Mouse (Mus musculus): ENCODE measurements around the gene Hhat. TPM values are rescaled to one million over a fixed set of nuclear protein-coding genes. Genes with fewer than 3 reads are reported as not detected.

Gene Hhat
- polyA plus RNA-seq, 1 experiment from 2014 or later = 4.4 TPM

DNA sequence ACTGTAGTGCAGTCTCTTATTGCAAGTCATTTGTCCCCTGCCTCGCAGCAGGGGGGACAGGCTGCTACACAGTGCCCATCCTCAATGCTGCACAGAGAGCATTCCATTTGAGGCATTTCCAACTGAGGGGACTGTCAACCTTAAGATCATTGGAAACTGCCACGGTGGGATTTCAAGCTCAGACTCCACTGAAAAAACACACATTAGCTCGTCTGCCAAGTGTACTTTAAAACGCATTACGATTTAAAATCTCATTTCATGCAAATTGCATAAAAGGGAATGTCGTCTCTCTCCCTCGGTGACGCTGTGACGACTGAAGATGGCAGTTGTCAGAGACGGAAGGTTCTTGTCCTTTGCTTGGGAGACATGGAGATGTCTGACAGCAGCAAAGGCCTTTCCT lies 50.9 kb downstream of the Hhat start:
- peaks cover 7% of the 10 kb centered on the region; the same call in 1 of the 2 replicates for H3K4me1 ChIP-seq (replicated peaks)
- H3K4me3 ChIP-seq = no peak overlapping the region
- 70% methylated on average over 10 of the region's 10 CpGs for WGBS
- no peaks in the 10 kb centered on the region for H3K27me3 ChIP-seq
- ATAC-seq (ENCODE audit: low read depth) = no peak
- H3K9ac ChIP-seq = no peak overlapping the region
- H3K9me3 ChIP-seq = no peaks in the 10 kb centered on the region
- no peak overlapping the region for H3K4me2 ChIP-seq
- H3K27ac ChIP-seq (replicated peaks) = no peak overlapping the region
- H3K36me3 ChIP-seq = no peaks in the 10 kb centered on the region

DNA sequence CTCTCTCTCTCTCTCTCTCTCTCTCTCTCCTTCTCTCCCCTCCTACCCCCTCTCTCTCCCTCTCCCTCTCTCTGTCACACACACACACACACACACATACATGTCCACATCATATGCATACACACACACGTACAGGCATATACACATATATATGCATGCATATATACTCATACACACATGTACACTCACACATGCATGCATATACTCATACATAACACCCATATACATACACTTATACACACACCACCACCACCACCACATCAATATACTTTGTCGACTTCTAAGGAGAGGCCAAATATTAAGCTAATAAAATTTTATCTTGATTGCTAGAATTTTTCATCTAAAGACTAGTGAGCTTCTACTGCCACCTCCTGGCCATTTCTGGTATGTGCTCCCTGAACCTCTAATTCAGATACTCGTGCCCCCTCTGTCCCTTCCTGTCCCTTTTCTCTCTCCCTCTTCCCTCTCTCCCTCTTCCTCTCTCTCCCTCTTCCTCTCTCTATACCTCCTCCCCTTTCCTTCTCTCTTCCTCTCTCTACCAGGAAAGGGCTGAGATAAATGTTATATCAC lies 59.2 kb downstream of the Hhat start:
- no peak overlapping the region for H3K9ac ChIP-seq
- no peaks in the 10 kb centered on the region for H3K27me3 ChIP-seq
- H3K4me2 ChIP-seq = no peak overlapping the region
- H3K36me3 ChIP-seq = no peaks in the 10 kb centered on the region
- H3K4me3 ChIP-seq = no peak overlapping the region
- H3K27ac ChIP-seq (replicated peaks) = no peak overlapping the region
- 35% methylated on average over 3 of the region's 3 CpGs for WGBS
- H3K9me3 ChIP-seq = no peaks in the 10 kb centered on the region
- H3K4me1 ChIP-seq (replicated peaks) = no peaks in the 10 kb centered on the region
- peak; percentile 56; the same call in 1 of the 2 replicates for ATAC-seq (ENCODE audit: low read depth)

DNA sequence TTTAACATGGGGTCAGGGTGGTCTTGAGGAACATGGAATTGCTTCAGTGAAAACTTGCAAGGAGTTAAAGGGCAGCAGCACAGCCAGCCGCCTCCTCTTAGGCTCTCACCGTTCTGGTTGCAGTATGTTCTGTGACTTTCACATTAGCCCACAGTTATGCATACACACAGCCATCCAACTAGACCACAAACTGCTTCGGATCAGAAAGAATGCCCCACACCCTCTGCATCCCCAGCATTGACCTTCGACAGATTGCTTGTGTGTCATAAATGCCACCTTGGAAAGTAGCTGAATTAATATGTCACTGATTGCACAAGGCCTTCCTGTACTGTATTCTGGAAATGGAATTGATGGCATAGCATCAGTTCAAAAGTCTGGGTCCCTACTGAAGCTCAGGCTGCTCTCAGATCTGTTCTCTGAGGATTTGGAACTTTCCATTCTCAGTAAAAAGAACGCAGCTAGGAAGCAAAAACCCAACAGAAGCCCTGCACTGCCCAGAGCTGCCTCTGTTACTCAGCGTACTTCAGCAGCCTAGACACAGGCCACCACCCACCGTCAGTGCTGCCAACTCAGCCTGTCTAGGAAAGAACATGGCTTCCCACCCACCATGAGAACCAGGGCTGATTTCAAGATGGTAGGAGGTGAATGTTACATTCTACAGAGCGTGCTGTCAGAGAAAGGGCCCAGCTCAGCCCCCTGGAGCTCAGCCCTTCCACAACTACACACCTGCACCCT lies 70.5 kb downstream of the Hhat start:
- ATAC-seq (ENCODE audit: low read depth) = no peak
- H3K9ac ChIP-seq = no peak overlapping the region
- peaks cover 9% of the 10 kb centered on the region; the same call in 1 of the 2 replicates for H3K9me3 ChIP-seq
- no peak overlapping the region for H3K4me3 ChIP-seq
- H3K4me1 ChIP-seq (replicated peaks) = peaks cover 7% of the 10 kb centered on the region
- no peaks in the 10 kb centered on the region for H3K36me3 ChIP-seq
- WGBS = 85% methylated on average over 8 of the region's 8 CpGs
- H3K27ac ChIP-seq (replicated peaks) = no peak overlapping the region
- no peak overlapping the region for H3K4me2 ChIP-seq
- no peaks in the 10 kb centered on the region for H3K27me3 ChIP-seq

DNA sequence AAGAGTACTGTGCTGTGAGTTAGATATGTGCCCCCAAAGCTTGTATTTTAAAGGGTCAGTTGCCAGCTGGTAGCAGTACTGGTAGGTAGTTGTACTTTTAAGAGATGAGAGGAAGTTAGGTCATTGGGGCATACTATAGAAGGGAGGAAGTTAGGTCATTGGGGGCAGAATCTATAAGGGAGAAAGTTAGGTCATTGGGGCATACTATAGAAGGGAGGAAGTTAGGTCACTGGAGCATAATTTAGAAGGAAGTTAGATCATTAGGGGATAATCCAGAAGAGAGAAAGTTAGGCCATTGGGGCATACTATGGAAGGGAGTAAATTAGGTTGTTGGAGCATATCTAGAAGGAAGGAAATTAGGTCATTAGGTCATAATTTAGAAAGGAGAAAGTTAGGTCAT lies 71.9 kb downstream of the Hhat start:
- Histone ChIP-seq H3K4me3 (no peak overlapping the region), H3K27me3 (no peaks in the 10 kb centered on the region), H3K4me2 (no peak overlapping the region), H3K27ac (replicated peaks) (no peak overlapping the region), H3K9me3 (no peaks in the 10 kb centered on the region), H3K36me3 (no peaks in the 10 kb centered on the region), H3K4me1 (replicated peaks) (peaks cover 7% of the 10 kb centered on the region), H3K9ac (no peak overlapping the region)
- no peak for ATAC-seq (ENCODE audit: low read depth)

DNA sequence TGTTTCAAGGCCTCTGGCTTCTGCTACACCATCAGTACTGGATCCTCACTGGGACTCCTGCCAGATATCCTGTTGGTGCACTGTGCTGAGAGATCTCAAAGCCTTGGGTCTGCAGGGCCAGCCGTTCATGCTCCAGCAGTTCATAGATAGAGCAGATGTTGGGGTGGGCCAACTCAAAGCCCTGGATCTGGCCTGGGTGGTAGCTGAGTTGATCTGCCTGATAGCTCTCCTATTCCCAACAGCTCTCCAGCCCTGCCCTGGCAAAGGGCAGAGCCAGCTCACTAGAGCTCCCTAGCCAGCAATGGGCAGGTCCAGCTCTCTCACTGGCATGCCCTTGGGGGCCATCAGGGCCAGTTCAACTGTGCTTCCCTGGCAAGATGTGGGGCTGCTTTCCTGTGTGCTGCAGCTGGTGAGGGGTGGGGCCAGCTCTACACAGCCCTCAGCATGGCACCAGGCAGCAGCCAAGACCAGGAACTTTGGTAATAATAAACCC lies 74.6 kb downstream of the Hhat start:
- Histone ChIP-seq H3K27me3 (no peaks in the 10 kb centered on the region), H3K9ac (no peak overlapping the region), H3K4me1 (replicated peaks) (peaks cover 7% of the 10 kb centered on the region), H3K4me2 (no peak overlapping the region), H3K27ac (replicated peaks) (no peak overlapping the region), H3K36me3 (no peaks in the 10 kb centered on the region), H3K9me3 (no peaks in the 10 kb centered on the region), H3K4me3 (no peak overlapping the region)
- no peak for ATAC-seq (ENCODE audit: low read depth)
- 75% methylated on average over 1 of the region's 1 CpGs for WGBS

DNA sequence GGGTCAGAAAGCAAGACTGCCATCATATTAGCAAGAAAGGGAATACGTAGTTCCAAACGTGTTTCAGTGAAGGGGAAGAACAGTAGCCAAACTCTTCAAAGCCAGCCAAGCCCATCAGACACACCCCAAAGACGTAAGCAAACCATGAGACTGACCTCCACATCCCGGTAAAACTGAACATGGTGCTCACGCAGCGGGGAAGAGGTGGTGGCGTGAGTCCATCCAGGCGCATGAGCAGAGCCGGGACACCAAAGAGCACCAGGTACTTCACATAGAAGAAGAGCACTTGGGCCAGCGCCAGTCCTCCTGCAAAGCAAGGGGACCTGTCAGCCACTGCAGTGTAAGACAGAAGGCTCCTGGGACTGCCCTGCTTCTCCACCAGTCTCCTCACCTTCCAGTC lies 77.4 kb downstream of the Hhat start:
- peaks cover 21% of the 10 kb centered on the region for H3K4me1 ChIP-seq (replicated peaks)

DNA sequence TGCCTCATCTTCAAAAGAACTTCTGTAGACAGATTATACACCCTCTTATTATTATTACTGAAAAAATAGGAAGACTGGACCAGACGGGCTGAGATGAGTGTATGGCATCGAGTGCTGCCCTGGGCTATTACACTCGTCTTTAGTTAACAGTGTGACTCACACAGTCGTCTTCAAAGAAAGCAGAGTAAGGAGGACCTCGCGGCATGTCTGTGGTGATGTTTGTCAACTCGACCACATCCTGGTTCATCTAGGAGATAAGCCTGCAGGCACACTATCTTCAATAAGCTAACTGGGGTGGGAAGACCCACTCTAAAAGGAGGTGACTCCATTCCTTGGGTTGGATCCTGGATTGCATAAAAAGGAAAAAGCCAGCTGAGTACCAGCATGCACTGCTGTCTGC lies 78.0 kb downstream of the Hhat start:
- no peaks in the 10 kb centered on the region for H3K9me3 ChIP-seq
- ATAC-seq (ENCODE audit: low read depth) = no peak
- H3K36me3 ChIP-seq = no peaks in the 10 kb centered on the region
- no peak overlapping the region for H3K9ac ChIP-seq
- H3K4me3 ChIP-seq = no peak overlapping the region
- no peak overlapping the region for H3K27ac ChIP-seq (replicated peaks)
- no peak overlapping the region for H3K4me2 ChIP-seq
- peaks cover 21% of the 10 kb centered on the region for H3K4me1 ChIP-seq (replicated peaks)
- H3K27me3 ChIP-seq = no peaks in the 10 kb centered on the region
- 82% methylated on average over 7 of the region's 7 CpGs for WGBS

More for the DNA sequence above, 77.4 kb downstream of the Hhat start:
- no peaks in the 10 kb centered on the region for H3K27me3 ChIP-seq
- ATAC-seq (ENCODE audit: low read depth) = no peak
- WGBS = 94% methylated on average over 10 of the region's 10 CpGs
- no peak overlapping the region for H3K4me2 ChIP-seq
- no peak overlapping the region for H3K9ac ChIP-seq
- no peaks in the 10 kb centered on the region for H3K9me3 ChIP-seq
- no peak overlapping the region for H3K27ac ChIP-seq (replicated peaks)
- no peak overlapping the region for H3K4me3 ChIP-seq
- H3K36me3 ChIP-seq = no peaks in the 10 kb centered on the region

DNA sequence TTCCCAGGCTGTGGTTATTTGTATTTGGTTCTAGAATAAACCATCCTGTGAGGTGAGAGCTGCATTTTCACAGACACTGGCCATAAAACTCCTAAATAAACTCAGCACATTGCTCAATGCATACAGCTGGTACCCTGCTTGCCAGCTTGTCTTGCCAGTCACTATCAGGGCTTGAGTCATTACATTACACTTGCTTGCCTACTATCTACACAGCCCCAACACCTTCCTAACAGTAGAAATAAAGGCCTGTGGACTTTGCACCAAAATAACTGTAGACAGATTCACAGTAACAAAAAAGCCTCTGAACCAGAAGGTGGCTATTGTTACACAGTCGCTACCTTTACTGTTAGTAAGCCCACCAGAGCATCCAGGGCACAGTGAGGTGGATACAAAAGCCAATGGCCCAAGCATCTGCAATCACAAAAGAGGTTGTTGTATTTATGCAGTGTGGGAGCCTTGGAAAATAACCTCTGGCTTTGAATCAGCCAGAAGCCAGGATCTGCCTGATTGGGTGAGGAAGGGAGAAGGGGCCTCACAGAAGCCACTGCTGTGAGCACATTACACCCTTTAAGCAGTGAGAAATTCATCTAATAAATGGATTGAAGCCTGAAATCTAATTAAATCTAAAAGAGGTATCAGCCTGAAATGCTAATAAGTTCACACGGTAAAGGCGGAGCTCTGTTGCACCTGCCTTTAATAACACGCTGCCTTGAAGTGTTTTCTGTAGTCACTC lies 88.6 kb downstream of the Hhat start:
- Histone ChIP-seq H3K9ac (peak overlapping the region; percentile 18; the same call in 1 of the 2 replicates), H3K27me3 (no peaks in the 10 kb centered on the region), H3K27ac (replicated peaks) (peak overlapping the region; percentile 78), H3K9me3 (no peaks in the 10 kb centered on the region), H3K36me3 (no peaks in the 10 kb centered on the region), H3K4me3 (no peak overlapping the region), H3K4me1 (replicated peaks) (peaks cover 19% of the 10 kb centered on the region), H3K4me2 (no peak overlapping the region)
- WGBS = 56% methylated on average over 4 of the region's 4 CpGs
- peak; percentile 40; the same call in 1 of the 2 replicates for ATAC-seq (ENCODE audit: low read depth)

DNA sequence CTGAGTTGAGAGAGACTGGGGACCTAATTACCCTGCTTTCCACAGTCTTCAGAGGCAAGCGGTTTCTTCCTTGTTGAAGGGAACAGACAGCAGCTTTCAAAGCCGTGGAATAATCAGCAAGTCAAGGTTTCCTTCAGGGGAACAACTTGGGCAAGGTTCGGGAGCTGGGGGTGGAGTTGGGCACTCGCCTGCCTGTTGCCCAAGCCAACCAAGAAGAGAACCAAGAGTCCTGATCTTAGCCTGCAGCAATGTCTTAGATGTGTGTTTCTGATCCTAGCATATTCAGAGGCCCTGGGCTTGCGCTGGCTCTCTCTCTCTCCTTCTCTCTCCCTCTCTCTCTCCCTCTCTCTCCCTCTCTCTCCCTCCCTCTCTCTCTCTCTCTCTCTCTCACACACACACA lies 93.8 kb downstream of the Hhat start:
- Histone ChIP-seq H3K27ac (replicated peaks) (no peak overlapping the region), H3K9ac (no peak overlapping the region), H3K4me1 (replicated peaks) (peaks cover 8% of the 10 kb centered on the region), H3K27me3 (no peaks in the 10 kb centered on the region), H3K36me3 (no peaks in the 10 kb centered on the region), H3K4me3 (no peak overlapping the region), H3K4me2 (no peak overlapping the region), H3K9me3 (no peaks in the 10 kb centered on the region)
- WGBS = 81% methylated on average over 5 of the region's 5 CpGs
- no peak for ATAC-seq (ENCODE audit: low read depth)

DNA sequence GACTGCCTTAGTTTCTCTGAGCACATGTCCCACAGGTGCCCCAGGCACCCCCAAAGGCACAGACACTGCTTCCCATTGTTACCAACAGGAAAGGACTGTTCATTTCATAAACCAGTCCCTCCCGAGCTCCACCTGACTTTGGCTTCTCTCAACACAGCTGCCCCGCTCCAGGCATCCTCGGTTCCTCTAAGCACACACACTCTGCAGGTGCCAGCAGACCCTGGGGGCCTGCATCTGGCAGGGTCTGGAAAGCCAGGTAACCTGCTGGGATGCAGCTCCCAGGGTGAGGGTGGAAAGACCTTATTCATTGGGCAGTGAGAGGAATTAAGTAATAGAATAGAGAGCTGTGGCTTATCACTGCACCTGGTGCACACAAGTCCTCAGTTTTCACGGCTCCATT lies 107.4 kb downstream of the Hhat start:
- no peak overlapping the region for H3K4me2 ChIP-seq
- no peaks in the 10 kb centered on the region for H3K4me1 ChIP-seq (replicated peaks)
- no peaks in the 10 kb centered on the region for H3K27me3 ChIP-seq
- no peak overlapping the region for H3K9ac ChIP-seq
- H3K4me3 ChIP-seq = no peak overlapping the region
- H3K36me3 ChIP-seq = no peaks in the 10 kb centered on the region
- no peak for ATAC-seq (ENCODE audit: low read depth)
- peaks cover 5% of the 10 kb centered on the region for H3K9me3 ChIP-seq
- H3K27ac ChIP-seq (replicated peaks) = no peak overlapping the region
- WGBS = 66% methylated on average over 4 of the region's 4 CpGs

DNA sequence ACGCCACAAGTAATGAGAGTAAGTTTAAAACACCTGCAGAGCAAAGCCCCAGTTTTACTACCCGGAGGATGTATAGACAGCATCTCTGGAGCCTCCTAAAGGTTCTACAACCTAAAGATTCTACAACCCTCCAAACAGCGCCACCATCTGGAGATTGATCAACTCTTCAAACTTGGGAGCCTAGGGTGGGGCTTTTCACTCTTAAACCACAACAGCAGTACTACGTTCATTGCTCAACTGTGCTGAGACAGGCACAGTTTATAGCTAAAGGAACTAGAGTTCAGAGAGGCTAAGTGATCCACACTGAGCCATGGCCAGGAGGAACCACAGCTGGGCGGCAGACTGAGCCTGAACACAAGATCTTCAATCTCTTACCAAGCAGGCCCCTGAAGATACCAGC lies 107.9 kb downstream of the Hhat start:
- Histone ChIP-seq H3K4me2 (no peak overlapping the region), H3K4me3 (no peak overlapping the region), H3K4me1 (replicated peaks) (no peaks in the 10 kb centered on the region), H3K9me3 (peaks cover 5% of the 10 kb centered on the region), H3K36me3 (no peaks in the 10 kb centered on the region), H3K27ac (replicated peaks) (no peak overlapping the region), H3K27me3 (no peaks in the 10 kb centered on the region), H3K9ac (no peak overlapping the region)
- no peak for ATAC-seq (ENCODE audit: low read depth)
- WGBS = 80% methylated on average over 5 of the region's 5 CpGs

DNA sequence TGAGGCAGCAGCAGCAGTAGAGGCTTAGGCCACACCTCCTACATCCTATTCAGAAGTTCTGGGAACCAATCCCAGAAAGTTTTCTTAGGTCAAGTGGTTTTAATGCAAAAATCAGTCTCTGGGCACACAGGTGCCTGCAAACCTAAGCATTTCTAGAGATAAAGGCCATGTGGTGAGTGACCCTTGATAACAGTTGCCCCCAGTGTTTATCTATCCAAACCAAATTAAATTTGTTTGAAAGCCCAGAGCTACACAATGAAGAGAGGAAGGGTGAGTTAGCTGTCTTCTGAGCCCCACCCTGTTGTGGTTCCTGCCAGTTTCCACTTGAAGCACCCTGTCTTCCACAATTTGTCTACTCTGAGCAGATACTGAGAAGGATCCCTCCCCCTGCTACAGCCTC lies 109.4 kb downstream of the Hhat start:
- ATAC-seq (ENCODE audit: low read depth) = no peak
- Histone ChIP-seq H3K36me3 (no peaks in the 10 kb centered on the region), H3K27me3 (no peaks in the 10 kb centered on the region), H3K9ac (no peak overlapping the region), H3K4me3 (no peak overlapping the region), H3K4me1 (replicated peaks) (0 out of 2 replicates have a peak, but pooled peaks cover 4% of the 10 kb centered on the region), H3K9me3 (peaks cover 5% of the 10 kb centered on the region), H3K4me2 (no peak overlapping the region), H3K27ac (replicated peaks) (no peak overlapping the region)
